Comparison of ENCODE assay signal across 21 mouse cellular contexts in the genomic region with DNA sequence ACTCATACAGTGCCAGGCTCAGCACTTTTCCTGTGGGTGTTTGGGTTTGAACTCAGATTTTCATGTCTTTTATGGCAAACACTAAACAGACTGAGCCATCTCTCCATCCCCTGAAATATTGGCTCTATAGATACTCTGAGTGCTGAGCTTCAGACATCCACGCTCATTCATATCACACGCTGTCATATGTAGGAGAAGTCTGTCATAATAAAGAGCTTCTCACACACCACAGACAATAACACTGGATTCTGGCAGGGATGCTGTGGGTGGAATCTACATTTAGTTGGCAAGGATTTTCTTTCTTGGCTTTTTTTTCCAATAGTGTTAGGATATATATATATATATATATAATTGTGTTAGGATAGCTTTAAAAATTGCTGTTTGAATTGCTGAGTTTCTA.
A peak's percentile ranks its signal among the peaks of the same experiment; 100 is the strongest.
DNase-seq lines count a peak whose midpoint lies in the region; ATAC-seq lines count a peak whose summit lies in the region.
"Had no signal": no experiment of that assay in that cellular context is flagged by ENCODE, and none has a peak within 500 bp of the region (broad histone marks: within the 10 kb centered on the region; RNA-seq: fewer than 3 reads in every experiment).

No protein-coding gene starts in this region.

- no peaks in the 10 kb centered on the region for H3K4me1 ChIP-seq in forebrain, embryonic 14.5 days (ENCODE audit: control insufficient read depth, insufficient read depth, low read length)
- no peaks in the 10 kb centered on the region for H3K4me1 ChIP-seq in forebrain, embryonic 12.5 days
- no peaks in the 10 kb centered on the region for H3K4me1 ChIP-seq in kidney, embryonic 16.5 days (ENCODE audit: insufficient read depth, low read length)
- no peaks in the 10 kb centered on the region for H3K4me1 ChIP-seq in midbrain, embryonic 15.5 days
- H3K4me1 ChIP-seq: hindbrain, embryonic 12.5 days had no signal

- no peak overlapping the region for H3K27ac ChIP-seq in forebrain, embryonic 14.5 days (ENCODE audit: low read depth, low read length)
- H3K27ac ChIP-seq in forebrain, embryonic 12.5 days = no peak overlapping the region
- no peak overlapping the region for H3K27ac ChIP-seq in kidney, embryonic 16.5 days (ENCODE audit: low read length)
- H3K27ac ChIP-seq in midbrain, embryonic 15.5 days = no peak overlapping the region
- H3K27ac ChIP-seq: embryonic facial prominence, embryonic 10.5 days; heart, embryonic 13.5 days; hindbrain, embryonic 12.5 days had no signal

- H3K4me2 ChIP-seq in forebrain, embryonic 14.5 days (ENCODE audit: low read length) = no peak overlapping the region
- H3K4me2 ChIP-seq in forebrain, embryonic 12.5 days = no peak overlapping the region
- H3K4me2 ChIP-seq in kidney, embryonic 16.5 days (replicated peaks; ENCODE audit: low read depth, low read length) = no peak overlapping the region
- no peak overlapping the region for H3K4me2 ChIP-seq in midbrain, embryonic 15.5 days
- H3K4me2 ChIP-seq: heart, embryonic 13.5 days; hindbrain, embryonic 12.5 days had no signal

- no peak overlapping the region for H3K9ac ChIP-seq in forebrain, embryonic 14.5 days (ENCODE audit: low read length)
- H3K9ac ChIP-seq in forebrain, embryonic 12.5 days = no peak overlapping the region
- H3K9ac ChIP-seq in kidney, embryonic 16.5 days (replicated peaks; ENCODE audit: low read length) = no peak overlapping the region
- H3K9ac ChIP-seq in midbrain, embryonic 15.5 days = no peak overlapping the region
- H3K9ac ChIP-seq: heart, embryonic 13.5 days; hindbrain, embryonic 12.5 days had no signal

- H3K27me3 ChIP-seq in forebrain, embryonic 14.5 days (replicated peaks; ENCODE audit: control insufficient read depth, insufficient read depth, low read length) = no peaks in the 10 kb centered on the region
- H3K27me3 ChIP-seq in forebrain, embryonic 12.5 days = no peaks in the 10 kb centered on the region
- no peaks in the 10 kb centered on the region for H3K27me3 ChIP-seq in kidney, embryonic 16.5 days (ENCODE audit: insufficient read depth, low read length)
- H3K27me3 ChIP-seq in midbrain, embryonic 15.5 days (replicated peaks) = no peaks in the 10 kb centered on the region
- H3K27me3 ChIP-seq: hindbrain, embryonic 12.5 days had no signal

- peak; percentile 48 for DNase-seq in forebrain, embryonic 14.5 days (ENCODE audit: low spot score)
- peak; percentile 3 to 38 for DNase-seq in frontal cortex, postnatal 36 days (ENCODE audit: low spot score in 2 of 2)
- no peak for DNase-seq in frontal cortex, postnatal 14 days (ENCODE audit: low spot score in 2 of 2)
- peak; percentile 25 to 59 for DNase-seq in right cerebral cortex, postnatal 10 days (ENCODE audit: low spot score in 2 of 2)
- no peak for DNase-seq in right cerebral cortex, postnatal 36 days (ENCODE audit: low spot score in 2 of 2)
- DNase-seq: adrenal gland, postnatal 10 days; cerebellum, adult 18-20 months; cerebellum, adult 9-11 months; cerebellum, postnatal 36 days; gastrocnemius, postnatal 36 days; heart, adult 11 months; heart, postnatal 36 days had no signal

- 81% methylated on average over 2 of the region's 2 CpGs for WGBS in forebrain, embryonic 14.5 days
- 93% methylated on average over 2 of the region's 2 CpGs for WGBS in forebrain, embryonic 12.5 days
- WGBS in kidney, embryonic 16.5 days = 94% methylated on average over 2 of the region's 2 CpGs
- WGBS in midbrain, embryonic 15.5 days = 89% methylated on average over 2 of the region's 2 CpGs

- ATAC-seq in forebrain, embryonic 14.5 days = peak; percentile 66; the same call in 1 of the 2 replicates
- no peak for ATAC-seq in forebrain, embryonic 12.5 days (ENCODE audit: low FRiP score)
- no peak for ATAC-seq in kidney, embryonic 16.5 days (ENCODE audit: low FRiP score, low TSS enrichment)
- ATAC-seq in midbrain, embryonic 15.5 days (replicated peaks) = no peak
- ATAC-seq: hindbrain, embryonic 16.5 days; inflammation-experienced regulatory T-cells, adult 6 months; intestine, postnatal 0 days had no signal

- no peaks in the 10 kb centered on the region for H3K9me3 ChIP-seq in forebrain, embryonic 14.5 days (replicated peaks; ENCODE audit: control insufficient read depth, low read length)
- H3K9me3 ChIP-seq in forebrain, embryonic 12.5 days = no peaks in the 10 kb centered on the region
- no peaks in the 10 kb centered on the region for H3K9me3 ChIP-seq in kidney, embryonic 16.5 days (ENCODE audit: low read length)
- no peaks in the 10 kb centered on the region for H3K9me3 ChIP-seq in midbrain, embryonic 15.5 days
- H3K9me3 ChIP-seq: embryonic facial prominence, embryonic 10.5 days; heart, embryonic 13.5 days; hindbrain, embryonic 12.5 days had no signal

- H3K4me3 ChIP-seq in forebrain, embryonic 14.5 days (ENCODE audit: low read depth, low read length) = no peak overlapping the region
- no peak overlapping the region for H3K4me3 ChIP-seq in forebrain, embryonic 12.5 days (replicated peaks)
- H3K4me3 ChIP-seq in kidney, embryonic 16.5 days (ENCODE audit: low read length) = no peak overlapping the region
- H3K4me3 ChIP-seq in midbrain, embryonic 15.5 days = no peak overlapping the region
- H3K4me3 ChIP-seq: embryonic facial prominence, embryonic 10.5 days; heart, embryonic 13.5 days; hindbrain, embryonic 12.5 days had no signal

- no peaks in the 10 kb centered on the region for H3K36me3 ChIP-seq in forebrain, embryonic 14.5 days (ENCODE audit: control insufficient read depth, insufficient read depth, low read length)
- no peaks in the 10 kb centered on the region for H3K36me3 ChIP-seq in forebrain, embryonic 12.5 days (replicated peaks)
- H3K36me3 ChIP-seq in kidney, embryonic 16.5 days (ENCODE audit: insufficient read depth, low read length) = no peaks in the 10 kb centered on the region
- H3K36me3 ChIP-seq in midbrain, embryonic 15.5 days (replicated peaks) = no peaks in the 10 kb centered on the region
- H3K36me3 ChIP-seq: embryonic facial prominence, embryonic 10.5 days; heart, embryonic 13.5 days; hindbrain, embryonic 12.5 days had no signal

Comparison
In these comparisons a context has a peak if more than half of its experiments do, and no peak if none do; other contexts are left out.
1. DNase-seq: peak in forebrain, embryonic 14.5 days (single experiment), frontal cortex, postnatal 36 days (2 of 2) and right cerebral cortex, postnatal 10 days (2 of 2); none in frontal cortex, postnatal 14 days (0 of 2) and right cerebral cortex, postnatal 36 days (0 of 2).